In genomic region chr16:81284859-81285837, GRCm38 (mm10) we compare ENCODE assay signal across 15 mouse cellular contexts.
DNase-seq lines count a peak whose midpoint lies in the region; ATAC-seq and TF ChIP-seq lines count a peak whose summit lies in the region.
"Had no signal": no experiment of that assay in that cellular context is flagged by ENCODE, and none has a peak within 500 bp of the region (broad histone marks: within the 10 kb centered on the region; RNA-seq: fewer than 3 reads in every experiment).

No protein-coding gene starts in this region.

- ATAC-seq in forebrain, embryonic 13.5 days: peak; percentile 86
- ATAC-seq in hindbrain, embryonic 16.5 days: peak; percentile 85
- no peak for ATAC-seq in midbrain, postnatal 0 days (ENCODE audit: low FRiP score)
- no peak for ATAC-seq in CD4-positive, CD25-positive, alpha-beta regulatory T cell, adult 4 months
- ATAC-seq: intestine, postnatal 0 days had no signal

- TF ChIP-seq CTCF in layer of hippocampus, adult 2 months (conservative IDR thresholded peaks at IDR 0.05): no peak
- TF ChIP-seq CTCF in midbrain, postnatal 0 days (IDR thresholded peaks at IDR 0.05): no peak

- peak overlapping the region; percentile 14 for H3K4me3 ChIP-seq in layer of hippocampus, adult 2 months
- no peak overlapping the region for H3K4me3 ChIP-seq in forebrain, embryonic 13.5 days
- no peak overlapping the region for H3K4me3 ChIP-seq in hindbrain, embryonic 16.5 days (ENCODE audit: low read length)
- H3K4me3 ChIP-seq in midbrain, postnatal 0 days (ENCODE audit: low read depth, low read length): no peak overlapping the region
- H3K4me3 ChIP-seq: embryonic facial prominence, embryonic 12.5 days had no signal

- WGBS in forebrain, embryonic 13.5 days: 20% methylated on average over 7 of the region's 7 CpGs
- 45% methylated on average over 7 of the region's 7 CpGs for WGBS in hindbrain, embryonic 16.5 days
- WGBS in midbrain, postnatal 0 days: 16% methylated on average over 7 of the region's 7 CpGs

- DNase-seq in layer of hippocampus, adult 2 months (ENCODE audit: low spot score in 2 of 2): peak in 1 of 2 experiments; percentile 11
- no peak for DNase-seq in layer of hippocampus, adult 8-10 months (ENCODE audit: low spot score in 2 of 2)
- peak; percentile 55 for DNase-seq in midbrain, postnatal 0 days (ENCODE audit: low spot score)
- no peak for DNase-seq in cerebellum, postnatal 4 days (ENCODE audit: low spot score in 2 of 2)
- DNase-seq in thymus, postnatal 10 days (ENCODE audit: low spot score in 2 of 2): no peak
- DNase-seq: adrenal gland, adult 8-10 months; gastrocnemius, postnatal 25 days had no signal

- H3K36me3 ChIP-seq in forebrain, embryonic 13.5 days (ENCODE audit: poor library complexity, severe bottlenecking): no peaks in the 10 kb centered on the region
- H3K36me3 ChIP-seq in hindbrain, embryonic 16.5 days (ENCODE audit: control insufficient read depth, insufficient read depth, low read length): no peaks in the 10 kb centered on the region
- no peaks in the 10 kb centered on the region for H3K36me3 ChIP-seq in midbrain, postnatal 0 days (ENCODE audit: insufficient read depth, low read length)
- H3K36me3 ChIP-seq: embryonic facial prominence, embryonic 12.5 days; G1E had no signal

- H3K9ac ChIP-seq in forebrain, embryonic 13.5 days: no peak overlapping the region
- no peak overlapping the region for H3K9ac ChIP-seq in hindbrain, embryonic 16.5 days (ENCODE audit: low read depth, low read length)
- H3K9ac ChIP-seq in midbrain, postnatal 0 days (replicated peaks; ENCODE audit: low read length, poor library complexity, severe bottlenecking): no peak overlapping the region
- H3K9ac ChIP-seq: embryonic facial prominence, embryonic 12.5 days had no signal

- H3K27ac ChIP-seq in layer of hippocampus, adult 2 months: peak overlapping the region; percentile 69
- no peak overlapping the region for H3K27ac ChIP-seq in forebrain, embryonic 13.5 days
- H3K27ac ChIP-seq in hindbrain, embryonic 16.5 days (ENCODE audit: low read depth, low read length): no peak overlapping the region
- no peak overlapping the region for H3K27ac ChIP-seq in midbrain, postnatal 0 days (ENCODE audit: low read depth, low read length)
- H3K27ac ChIP-seq: embryonic facial prominence, embryonic 12.5 days had no signal

- no peaks in the 10 kb centered on the region for H3K4me1 ChIP-seq in forebrain, embryonic 13.5 days
- H3K4me1 ChIP-seq in hindbrain, embryonic 16.5 days (ENCODE audit: control insufficient read depth, insufficient read depth, low read depth, low read length): no peaks in the 10 kb centered on the region
- H3K4me1 ChIP-seq in midbrain, postnatal 0 days (ENCODE audit: insufficient read depth, low read length): no peaks in the 10 kb centered on the region
- H3K4me1 ChIP-seq: embryonic facial prominence, embryonic 12.5 days had no signal

- peak overlapping the region; percentile 10 for H3K4me2 ChIP-seq in forebrain, embryonic 13.5 days
- peak overlapping the region; percentile 3; the same call in 1 of the 2 replicates for H3K4me2 ChIP-seq in hindbrain, embryonic 16.5 days (ENCODE audit: low read length)
- H3K4me2 ChIP-seq in midbrain, postnatal 0 days (ENCODE audit: low read depth, low read length, poor library complexity, severe bottlenecking): 0 out of 2 replicates have a peak overlapping the region, but pooled peaks have one; percentile 12
- H3K4me2 ChIP-seq: embryonic facial prominence, embryonic 12.5 days; heart, embryonic 11.5 days; liver, embryonic 11.5 days had no signal

- H3K27me3 ChIP-seq in forebrain, embryonic 13.5 days: no peaks in the 10 kb centered on the region
- H3K27me3 ChIP-seq in hindbrain, embryonic 16.5 days (replicated peaks; ENCODE audit: control insufficient read depth, insufficient read depth, low read length): no peaks in the 10 kb centered on the region
- H3K27me3 ChIP-seq in midbrain, postnatal 0 days (ENCODE audit: insufficient read depth, low read length): no peaks in the 10 kb centered on the region
- H3K27me3 ChIP-seq: embryonic facial prominence, embryonic 12.5 days had no signal

- no peaks in the 10 kb centered on the region for H3K9me3 ChIP-seq in forebrain, embryonic 13.5 days (replicated peaks)
- H3K9me3 ChIP-seq in hindbrain, embryonic 16.5 days (ENCODE audit: control insufficient read depth, low read length): no peaks in the 10 kb centered on the region
- no peaks in the 10 kb centered on the region for H3K9me3 ChIP-seq in midbrain, postnatal 0 days (ENCODE audit: low read length)
- H3K9me3 ChIP-seq: embryonic facial prominence, embryonic 12.5 days; G1E had no signal

Comparison
In these comparisons a context has a peak if more than half of its experiments do, and no peak if none do; other contexts are left out.
1. ATAC-seq: peak in forebrain, embryonic 13.5 days (single experiment) and hindbrain, embryonic 16.5 days (single experiment); none in midbrain, postnatal 0 days (single experiment) and CD4-positive, CD25-positive, alpha-beta regulatory T cell, adult 4 months (single experiment).
2. Peak in every context shown above with its lines, with median percentiles within 50 percentile points of each other: H3K4me2 ChIP-seq.